Mouse (Mus musculus): ENCODE measurements around the gene Rps7. TPM values are rescaled to one million over a fixed set of nuclear protein-coding genes. Genes with fewer than 3 reads are reported as not detected.

Gene Rps7
- polyA plus RNA-seq, 1 experiment from 2014 or later = 569 TPM

Small RNA genes within 50 kb of the gene (microRNA-seq; reads per million reads assigned to microRNA genes)
- not detected for gene Mir6937

Other genes starting within 250 kb of the Rps7 start
- gene Dcdc2c, start 83.6 kb downstream of the Rps7 start, polyA plus RNA-seq (2016; fragmentation: Nextera tagmentation; extraction: Ambion mirVana) = 0.12 and 0.18 TPM in 2 replicates
- not detected in 2 replicates for gene Allc, start 53.4 kb downstream of the Rps7 start, polyA plus RNA-seq (2016; fragmentation: Nextera tagmentation; extraction: Ambion mirVana)
- gene Colec11, start 12.6 kb downstream of the Rps7 start, polyA plus RNA-seq (2016; fragmentation: Nextera tagmentation; extraction: Ambion mirVana) = 6.9 and 9.9 TPM in 2 replicates
- 24.6 and 28.9 TPM in 2 replicates for gene Rnaseh1, start 13.6 kb upstream of the Rps7 start, polyA plus RNA-seq (2016; fragmentation: Nextera tagmentation; extraction: Ambion mirVana)
- 42.9 and 56.2 TPM in 2 replicates for gene Adi1, start 39.3 kb upstream of the Rps7 start, polyA plus RNA-seq (2016; fragmentation: Nextera tagmentation; extraction: Ambion mirVana)
- gene Trappc12, start 114.5 kb upstream of the Rps7 start, polyA plus RNA-seq (2016; fragmentation: Nextera tagmentation; extraction: Ambion mirVana) = 31.6 and 34.0 TPM in 2 replicates
- gene Eipr1, start 115.8 kb upstream of the Rps7 start, polyA plus RNA-seq (2016; fragmentation: Nextera tagmentation; extraction: Ambion mirVana) = 31.3 and 36.0 TPM in 2 replicates

All from heart, embryonic 10.5 days (tissue).